Mouse (Mus musculus): ENCODE measurements around the gene Enpp1.

Gene Enpp1

GRCm38 (mm10) chr10:24635331-24635815, 76.6 kb downstream of the Enpp1 start:
- peak; percentile 95 for DNase-seq

- peak; percentile 98 for DNase-seq
Measured at GRCm38 (mm10) chr10:24634288-24634687, 77.7 kb downstream of the Enpp1 start.

- peak; percentile 46 for DNase-seq
Measured at GRCm38 (mm10) chr10:24631122-24631521, 80.8 kb downstream of the Enpp1 start.

- DNase-seq = peak; percentile 83
Measured at GRCm38 (mm10) chr10:24630469-24631081, 81.4 kb downstream of the Enpp1 start.

GRCm38 (mm10) chr10:24629086-24629720, 82.8 kb downstream of the Enpp1 start:
- no peak for DNase-seq

- peak; percentile 61 for DNase-seq
Measured at GRCm38 (mm10) chr10:24628466-24628865, 83.5 kb downstream of the Enpp1 start.

GRCm38 (mm10) chr10:24627262-24627661, 84.7 kb downstream of the Enpp1 start:
- DNase-seq = peak; percentile 55

GRCm38 (mm10) chr10:24625060-24625701, 86.8 kb downstream of the Enpp1 start:
- DNase-seq = peak; percentile 93

- peak; percentile 92 for DNase-seq
Measured at GRCm38 (mm10) chr10:24622586-24622985, 89.4 kb downstream of the Enpp1 start.

GRCm38 (mm10) chr10:24621572-24621971, 90.4 kb downstream of the Enpp1 start:
- DNase-seq = peak; percentile 94

GRCm38 (mm10) chr10:24616572-24616971, 95.4 kb downstream of the Enpp1 start:
- peak; percentile 45 for DNase-seq

GRCm38 (mm10) chr10:24615799-24616198, 96.2 kb downstream of the Enpp1 start:
- peak; percentile 84 for DNase-seq

GRCm38 (mm10) chr10:24614726-24615125, 97.2 kb downstream of the Enpp1 start:
- DNase-seq = no peak

GRCm38 (mm10) chr10:24609766-24610165, 102.2 kb downstream of the Enpp1 start:
- peak; percentile 98 for DNase-seq

- DNase-seq = peak; percentile 72
Measured at GRCm38 (mm10) chr10:24609146-24609545, 102.8 kb downstream of the Enpp1 start.

GRCm38 (mm10) chr10:24603727-24604126, 108.2 kb downstream of the Enpp1 start:
- DNase-seq = no peak

- DNase-seq = peak; percentile 11
Measured at GRCm38 (mm10) chr10:24603035-24603434, 108.9 kb downstream of the Enpp1 start.

- DNase-seq = peak; percentile 95
Measured at GRCm38 (mm10) chr10:24599802-24600201, 112.2 kb downstream of the Enpp1 start.

GRCm38 (mm10) chr10:24598693-24599092, 113.3 kb downstream of the Enpp1 start:
- DNase-seq = peak; percentile 18

GRCm38 (mm10) chr10:24597789-24598188, 114.2 kb downstream of the Enpp1 start:
- DNase-seq = peak; percentile 78

- peak; percentile 97 for DNase-seq
Measured at GRCm38 (mm10) chr10:24596869-24597339, 115.1 kb downstream of the Enpp1 start.

- no peak for DNase-seq
Measured at GRCm38 (mm10) chr10:24596003-24596868, 115.7 kb downstream of the Enpp1 start.

All from heart, adult 11 months (tissue).